Mouse (Mus musculus) frontal cortex, adult (tissue): Measurements from ENCODE around the gene Gmpr2.

Source experiments
- ATAC-seq: cut with Nextera tagmentation; 2 replicates; pipeline ENCODE4 v1.9.2; 2017; ENCODE audit warnings: mild to moderate bottlenecking, moderate library complexity, mixed read lengths; ENCODE audit not compliant: low TSS enrichment

Gene Gmpr2

DNA sequence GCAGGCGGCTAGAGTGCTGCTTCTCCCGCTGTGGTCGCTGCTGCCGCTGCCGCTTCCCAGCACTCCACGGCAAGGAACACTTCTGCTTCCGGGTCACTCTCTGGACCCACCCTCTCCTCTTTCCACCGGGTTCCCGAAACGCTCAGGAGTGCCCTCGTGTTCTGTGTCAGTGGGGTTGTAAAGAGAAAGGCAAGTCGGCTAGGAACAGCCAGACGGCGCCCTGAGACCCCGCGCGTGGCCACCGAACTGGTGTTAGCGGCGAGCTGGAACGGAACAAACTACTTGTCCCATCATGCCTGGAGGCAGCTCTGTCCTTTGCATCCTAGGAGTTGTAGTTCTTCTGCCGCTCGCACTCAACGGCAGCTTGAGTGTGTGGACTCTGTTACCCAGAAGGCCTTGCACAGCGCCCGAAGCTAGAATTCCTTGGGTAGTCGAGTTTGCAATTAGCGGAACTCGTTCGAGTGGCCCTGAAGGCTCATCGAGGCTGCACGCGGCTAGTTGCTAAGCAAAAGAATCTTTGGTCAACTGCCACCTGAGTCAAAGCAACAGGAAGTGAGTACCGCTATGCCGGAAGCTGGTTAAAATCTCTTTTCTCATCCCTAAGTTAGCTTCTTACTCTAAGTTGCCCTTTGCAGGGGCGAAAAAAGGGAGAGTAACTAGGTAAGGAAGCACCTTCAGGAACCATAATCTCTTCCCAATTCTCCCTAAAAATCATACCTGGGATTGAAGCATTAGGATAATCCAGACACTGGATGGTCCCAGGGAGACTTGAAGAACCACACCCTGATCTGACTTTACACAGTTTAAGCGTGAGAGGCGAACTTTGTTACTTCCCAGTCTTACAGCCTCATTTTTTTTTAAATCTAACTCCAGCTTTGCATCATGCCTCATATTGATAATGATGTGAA lies at the start of gene Gmpr2, which contains the start of gene Nedd8:
Gene Gmpr2, plus strand, starts transcription at position 109 of the 908 bp plus-strand sequence.
Gene Nedd8, minus strand, starts transcription at position 292 of the 908 bp plus-strand sequence.
- ATAC-seq, result peak; percentile 98

DNA sequence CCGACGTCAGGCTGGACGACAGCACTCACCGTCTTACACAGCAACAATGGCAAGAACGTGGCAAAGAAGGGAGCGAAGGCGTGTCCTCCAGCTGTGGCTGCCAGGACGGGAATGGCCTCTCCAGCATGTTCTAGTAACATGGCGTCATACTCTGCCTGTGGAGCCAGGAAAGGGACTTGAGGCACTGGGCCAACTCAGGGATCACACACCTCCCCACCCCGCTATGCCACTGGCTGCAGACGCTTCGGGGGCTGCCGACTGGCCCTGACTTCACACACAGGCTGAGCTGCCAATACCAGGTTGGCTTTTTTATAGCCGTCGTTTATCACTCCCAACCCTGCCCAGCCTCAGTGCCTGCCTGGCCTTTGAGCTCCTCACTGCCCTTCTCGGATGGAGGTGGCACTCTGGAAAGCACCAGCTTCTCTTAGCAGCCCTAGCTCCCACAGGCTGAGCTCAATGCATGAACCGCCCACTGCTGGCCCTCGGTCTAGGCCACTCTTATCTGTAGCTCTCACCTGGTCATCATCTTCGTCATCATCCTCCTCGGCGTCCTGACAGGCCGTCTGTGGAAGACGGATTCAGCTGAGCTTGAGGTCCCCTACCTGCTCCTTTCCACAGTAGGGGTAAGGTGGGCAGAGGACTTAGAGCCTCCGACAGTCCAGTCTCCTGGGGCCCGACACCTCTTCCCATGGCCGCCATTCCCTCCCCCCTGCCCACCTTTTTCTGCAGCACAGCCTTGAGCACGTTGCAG lies 43.5 kb upstream of the Gmpr2 start:
- ATAC-seq, result no peak

DNA sequence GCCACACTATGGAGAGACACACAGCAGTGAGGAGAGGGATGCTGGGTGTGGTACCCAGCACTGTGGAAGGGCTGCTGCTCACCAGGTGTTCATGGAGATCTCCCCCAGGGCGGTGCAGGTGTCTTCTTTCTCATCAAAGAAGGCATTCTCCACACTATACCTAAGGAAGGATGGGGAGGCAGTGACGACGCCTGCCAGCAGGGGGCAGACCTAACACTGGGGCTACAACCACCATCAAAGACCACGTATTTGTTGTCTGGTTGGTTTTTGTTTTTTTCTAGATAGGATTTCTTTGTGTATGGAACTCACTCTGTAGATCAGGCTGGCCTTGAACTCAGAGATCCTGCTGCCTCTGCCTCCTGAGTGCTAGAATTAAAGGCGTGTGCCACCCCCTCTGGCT lies 42.4 kb upstream of the Gmpr2 start:
- no peak for ATAC-seq

DNA sequence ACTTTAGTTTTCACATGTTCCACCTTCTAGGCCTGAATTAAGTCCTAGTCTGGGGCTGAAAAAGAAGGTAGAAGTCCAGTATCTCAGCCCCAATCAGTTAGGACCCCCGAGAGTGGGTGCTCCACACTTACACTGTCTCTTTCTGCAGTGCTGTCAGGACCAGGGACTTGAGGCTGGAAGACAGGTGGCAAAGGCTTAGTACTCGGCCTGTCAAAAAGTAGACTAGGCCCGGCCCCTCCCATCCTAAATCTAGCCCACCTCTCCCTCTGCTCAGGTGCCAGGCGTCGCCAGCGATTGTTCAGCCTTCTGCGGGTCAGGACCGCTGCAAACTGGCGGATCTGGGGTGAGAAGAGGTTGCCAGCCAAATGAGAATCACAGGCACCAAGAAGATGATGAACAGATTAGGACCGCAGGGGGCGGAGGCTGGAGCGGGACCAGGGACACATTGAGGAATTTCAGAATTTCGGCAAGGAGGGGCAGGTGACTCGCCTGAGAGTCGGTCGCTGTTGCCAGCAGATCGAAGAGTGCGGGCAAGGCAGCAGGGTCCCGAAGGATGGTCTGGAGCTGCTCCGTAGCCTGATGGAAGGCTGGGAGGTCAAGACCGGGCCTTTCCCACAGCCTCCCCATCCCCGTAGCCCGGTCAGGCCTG lies 36.7 kb upstream of the Gmpr2 start:
- peak; percentile 45 for ATAC-seq

DNA sequence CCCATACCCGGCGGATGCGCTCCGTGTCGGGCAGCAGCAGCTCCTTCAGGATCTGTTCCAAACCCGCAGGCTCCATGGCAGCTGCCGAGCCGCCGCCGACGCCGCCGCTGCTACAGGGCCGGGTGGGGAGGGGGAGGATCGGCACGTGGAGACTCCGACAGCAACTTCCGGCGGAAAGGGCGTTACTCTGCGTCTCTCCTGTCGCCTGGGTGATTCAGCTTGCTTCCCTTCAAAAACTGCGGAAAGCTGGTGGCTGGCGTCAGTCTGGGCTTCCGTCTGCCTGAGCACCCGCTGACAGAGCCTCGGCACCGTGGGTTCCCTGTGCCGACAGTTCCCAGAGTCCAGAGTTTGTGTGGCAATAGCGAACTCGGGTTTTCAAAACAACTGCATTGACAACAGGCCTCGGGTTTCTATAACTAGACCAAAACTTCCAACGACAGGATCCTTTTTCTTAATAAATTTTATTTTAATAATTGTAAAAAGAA lies 36.2 kb upstream of the Gmpr2 start, which contains the start of gene Ipo4:
Gene Ipo4, minus strand, starts transcription at position 435 of the 485 bp plus-strand sequence.
- peak; percentile 97 for ATAC-seq

DNA sequence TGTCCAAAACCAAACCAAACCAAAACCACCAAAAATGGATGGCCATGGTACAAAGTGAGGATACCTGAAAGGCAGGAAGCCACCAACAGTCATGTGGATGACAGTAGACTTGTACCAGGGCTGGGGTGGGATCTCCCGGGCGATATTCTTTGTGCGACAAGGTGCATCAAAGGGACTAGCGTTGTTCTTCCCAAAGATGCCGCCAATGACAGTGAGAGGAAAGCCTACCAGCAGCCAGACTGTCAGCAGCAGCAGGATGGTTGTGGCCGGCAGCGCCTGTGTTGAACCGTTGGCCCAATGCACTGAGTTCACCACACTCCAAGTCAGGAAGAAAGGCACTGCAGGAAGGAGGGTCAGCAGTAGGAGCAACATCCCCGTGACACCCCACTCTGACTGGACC lies 33.9 kb upstream of the Gmpr2 start, which contains the start of gene Gm49378:
Gene Gm49378, minus strand, starts transcription at position 101 of the 400 bp plus-strand sequence.
- ATAC-seq, result no peak

DNA sequence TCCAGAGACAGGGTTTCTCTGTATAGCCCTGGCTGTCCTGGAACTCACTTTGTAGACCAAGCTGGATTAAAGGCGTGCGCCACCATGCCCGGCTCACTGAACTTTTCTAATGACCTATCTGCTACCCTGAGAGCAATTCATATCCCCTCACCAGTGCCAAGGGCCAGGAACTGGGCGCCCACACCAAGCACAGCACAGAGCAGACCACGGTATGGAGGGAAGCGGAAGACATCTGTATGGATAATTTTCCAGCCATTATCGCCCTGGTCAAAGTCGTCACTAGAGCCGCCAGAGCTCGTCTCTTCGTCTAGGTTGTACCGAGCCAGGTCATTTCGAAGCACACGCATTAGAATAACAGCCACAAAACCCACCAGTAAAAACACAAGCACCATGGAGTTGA lies 30.9 kb upstream of the Gmpr2 start:
- ATAC-seq, result no peak

DNA sequence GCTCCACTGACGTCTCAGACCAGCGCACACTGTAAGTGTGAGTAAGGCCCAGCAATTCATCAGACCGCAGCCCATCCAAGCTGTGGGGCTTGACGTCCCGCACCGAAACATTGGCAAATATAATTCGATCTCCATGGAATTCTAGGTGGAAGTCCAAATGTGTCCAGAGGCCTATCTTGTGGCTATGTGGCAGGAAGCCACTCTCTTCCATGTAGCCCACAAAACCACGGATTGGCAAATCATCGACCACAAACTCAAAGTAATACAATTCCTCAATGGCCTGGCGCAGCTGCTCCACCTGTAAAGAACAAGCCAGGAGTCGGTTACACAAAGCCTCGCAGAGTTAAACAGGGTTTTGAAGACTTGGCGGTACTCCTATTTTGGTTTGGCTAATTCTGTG lies 30.4 kb upstream of the Gmpr2 start:
- ATAC-seq, result no peak

DNA sequence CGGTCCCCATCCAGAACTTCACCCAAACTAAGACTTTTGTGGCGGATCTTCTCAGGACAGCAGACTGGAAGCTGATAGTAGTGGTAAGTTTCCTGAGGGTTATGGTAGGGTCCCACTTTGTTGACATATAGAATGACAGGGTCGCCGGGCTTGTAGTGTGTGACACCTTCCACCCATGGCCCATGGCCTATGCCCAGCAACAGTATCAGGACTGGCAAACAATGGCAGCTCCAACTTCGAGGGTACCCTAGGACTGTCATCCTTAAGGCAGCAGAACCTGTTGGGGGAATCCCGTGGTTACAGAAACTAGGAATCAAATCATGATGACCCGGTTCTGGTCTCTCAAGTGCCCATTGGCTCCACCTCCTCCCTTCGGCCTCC lies 29.1 kb upstream of the Gmpr2 start:
- ATAC-seq, result 0 out of 2 replicates have a peak, but pooled peaks have one; percentile 5

DNA sequence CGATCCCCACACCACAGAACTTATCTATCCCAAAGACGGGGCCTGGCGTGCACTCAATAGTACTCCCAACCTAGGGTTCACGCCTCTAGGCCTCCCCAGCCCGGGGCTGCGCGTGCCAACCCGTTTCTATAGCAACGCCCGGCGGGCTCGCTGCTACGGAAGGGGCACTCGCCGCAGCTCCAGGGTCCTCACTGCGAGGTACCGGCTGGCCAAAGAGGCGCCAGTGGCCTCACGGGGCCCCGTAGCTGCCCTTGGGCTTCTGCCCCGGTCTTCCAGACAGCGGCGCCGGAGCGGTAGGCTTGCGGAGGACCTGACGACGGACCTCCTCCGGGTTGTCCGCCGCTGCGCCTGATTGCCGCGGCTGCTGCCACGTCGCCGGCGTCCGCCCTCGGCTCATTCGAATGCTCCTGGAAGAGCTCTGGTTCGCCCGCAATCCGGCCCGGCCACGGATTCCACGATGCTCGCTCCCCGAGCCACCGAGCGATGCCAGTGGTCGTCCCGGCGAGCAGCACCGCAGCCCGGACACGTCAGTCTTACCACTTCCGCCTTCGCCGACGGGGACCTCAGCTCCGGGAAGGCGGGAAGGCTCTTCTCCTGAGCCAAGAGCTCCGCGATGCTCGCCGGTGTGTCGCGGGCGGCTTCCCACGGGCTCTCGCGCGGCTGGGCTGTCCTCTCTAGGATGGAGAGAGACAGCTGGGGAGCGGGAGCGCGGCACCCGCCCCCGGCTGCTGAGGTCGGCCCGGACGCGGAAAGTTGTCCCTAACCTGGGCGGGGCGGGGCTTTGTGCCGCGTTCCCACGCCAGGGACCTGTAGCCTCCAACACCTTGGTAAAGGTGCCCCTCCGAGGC lies 28.5 kb upstream of the Gmpr2 start, which contains the start of gene Tm9sf1:
Gene Tm9sf1, minus strand, starts transcription at position 747 of the 848 bp plus-strand sequence.
- peak; percentile 90 for ATAC-seq

DNA sequence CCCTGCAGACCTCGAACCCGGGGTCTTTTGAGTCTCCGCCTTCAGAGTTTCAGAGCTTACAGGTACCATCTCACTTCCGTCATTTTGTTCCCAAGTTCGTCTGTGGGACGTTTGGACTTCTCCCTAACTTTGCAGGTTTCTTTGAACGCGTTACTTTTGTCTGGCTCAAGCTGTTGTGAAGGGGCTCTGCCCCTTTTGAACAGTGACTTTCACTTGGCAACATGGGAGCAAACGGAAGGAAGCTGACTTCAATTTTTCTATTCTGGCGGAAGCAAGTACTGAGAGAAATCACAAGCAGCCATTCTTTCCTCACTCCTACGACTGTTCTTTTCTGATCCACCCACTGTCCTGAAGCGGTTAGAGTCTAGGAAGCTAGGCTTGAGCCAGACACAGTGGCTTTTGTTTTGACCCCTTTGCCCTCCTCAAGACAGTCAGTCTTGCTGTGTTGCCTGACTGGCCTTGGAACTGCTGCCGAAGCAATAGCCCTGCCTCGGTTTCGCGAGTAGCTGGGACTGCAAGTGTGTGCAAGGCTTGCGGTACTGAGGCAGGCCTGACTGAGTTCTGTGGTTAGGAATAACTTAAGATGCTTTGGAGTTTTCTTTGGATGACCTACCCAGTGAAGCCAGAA lies 27.4 kb upstream of the Gmpr2 start:
- ATAC-seq, result no peak

DNA sequence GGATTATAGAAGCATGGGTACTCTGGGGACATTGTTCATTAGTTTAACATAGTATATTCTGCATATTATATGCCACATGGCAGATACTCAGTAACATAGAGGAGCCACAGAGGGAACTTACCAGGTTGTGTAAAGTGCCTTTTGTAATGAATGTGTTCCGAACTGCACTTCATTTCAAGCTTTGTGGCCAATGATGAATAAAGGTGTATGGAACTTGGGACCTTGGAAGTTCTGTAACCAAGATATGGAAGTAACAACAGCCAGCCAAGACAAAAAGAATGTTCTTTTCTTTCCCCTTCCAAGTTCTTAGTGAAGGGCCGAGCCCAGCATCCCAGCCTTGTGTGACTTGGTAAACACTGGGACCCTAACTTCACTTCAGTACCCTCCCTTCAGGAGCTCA lies 21.9 kb upstream of the Gmpr2 start, which contains the start of gene Tssk4:
Gene Tssk4, plus strand, starts transcription at position 301 of the 400 bp plus-strand sequence.
- ATAC-seq, result no peak

DNA sequence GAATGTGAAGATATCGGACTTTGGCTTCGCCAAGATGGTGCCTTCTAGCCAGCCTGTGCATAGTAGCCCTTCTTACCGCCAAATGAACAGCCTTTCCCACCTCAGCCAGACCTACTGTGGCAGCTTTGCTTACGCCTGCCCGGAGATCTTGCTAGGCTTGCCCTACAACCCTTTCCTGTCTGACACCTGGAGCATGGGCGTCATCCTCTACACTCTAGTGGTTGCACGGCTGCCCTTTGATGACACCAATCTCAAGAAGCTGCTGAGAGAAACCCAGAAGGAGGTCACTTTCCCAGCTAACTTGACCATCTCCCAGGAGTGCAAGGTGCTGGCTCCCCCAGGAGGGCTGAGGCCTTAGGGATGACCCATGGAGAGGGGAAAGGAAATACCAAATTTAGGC lies 20.2 kb upstream of the Gmpr2 start:
- ATAC-seq, result no peak

DNA sequence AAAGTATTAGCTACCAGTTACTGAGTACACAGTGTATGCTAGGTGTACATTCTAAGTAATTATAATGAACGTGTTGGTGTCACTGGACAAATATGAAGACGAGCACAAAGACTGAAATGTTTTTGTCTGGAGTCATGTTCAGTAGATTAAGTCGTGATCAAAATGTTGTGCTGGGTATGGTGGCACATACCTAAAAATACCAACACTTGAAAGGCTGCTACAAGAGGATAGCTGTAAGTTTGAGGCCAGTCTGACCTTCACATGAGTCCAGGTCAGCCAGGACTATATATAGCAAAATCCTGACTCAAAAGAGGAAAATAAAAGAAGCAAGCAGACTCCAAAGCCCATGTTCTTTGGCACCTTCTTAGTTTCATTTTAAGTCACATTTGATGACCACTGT lies 14.8 kb upstream of the Gmpr2 start:
- no peak for ATAC-seq

DNA sequence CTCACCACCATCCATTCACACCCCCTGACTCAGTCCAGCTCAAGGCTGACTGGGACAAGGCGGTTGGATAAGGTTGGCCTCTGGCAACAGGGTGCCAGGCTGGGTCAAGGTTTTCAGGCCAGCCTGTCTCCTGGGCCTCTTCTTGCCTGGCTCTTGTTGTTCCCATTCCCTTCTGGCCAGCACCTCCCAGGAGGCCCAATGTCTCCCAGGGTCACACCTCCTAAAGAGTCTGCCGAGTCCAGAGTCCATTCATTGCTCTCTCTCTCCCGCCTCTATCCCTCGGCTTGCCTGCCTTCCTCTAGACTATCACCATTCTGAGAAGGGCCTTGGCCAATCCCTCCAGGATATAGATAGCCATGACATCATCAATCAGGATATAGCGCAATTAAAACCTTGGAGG lies 13.7 kb upstream of the Gmpr2 start:
- ATAC-seq, result no peak

DNA sequence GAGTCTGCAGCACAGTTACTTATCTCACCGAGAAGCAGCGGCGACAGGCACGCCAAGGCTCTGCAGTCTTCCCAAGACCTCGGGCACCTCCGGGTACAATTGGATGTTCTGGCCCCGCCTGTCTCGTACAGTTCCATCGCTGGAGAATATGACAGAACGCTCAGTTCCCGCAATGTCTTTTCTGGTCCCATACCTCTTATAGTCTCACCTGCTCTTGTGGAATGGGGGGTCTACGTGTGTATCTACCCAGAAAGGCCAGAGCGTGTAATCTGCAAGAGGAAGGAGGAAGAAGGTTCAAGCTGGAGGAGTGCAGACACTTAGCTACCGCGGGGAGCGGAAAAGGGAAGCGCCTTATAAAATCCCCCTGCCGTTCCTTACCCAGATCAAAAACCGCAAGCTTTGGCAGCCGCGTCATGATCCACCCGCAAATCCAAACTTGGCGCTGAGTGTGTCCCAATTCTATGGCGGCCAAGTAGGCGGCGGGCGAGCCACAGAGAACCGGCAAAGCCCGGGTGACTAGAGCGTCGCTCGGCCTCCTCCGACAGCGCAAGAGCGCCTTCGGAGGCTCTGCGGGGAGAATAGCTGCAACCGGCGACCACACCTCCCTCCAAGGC lies 11.7 kb upstream of the Gmpr2 start, which contains the start of gene Mdp1:
Gene Mdp1, minus strand, starts transcription at position 549 of the 614 bp plus-strand sequence.
- peak; percentile 98 for ATAC-seq

DNA sequence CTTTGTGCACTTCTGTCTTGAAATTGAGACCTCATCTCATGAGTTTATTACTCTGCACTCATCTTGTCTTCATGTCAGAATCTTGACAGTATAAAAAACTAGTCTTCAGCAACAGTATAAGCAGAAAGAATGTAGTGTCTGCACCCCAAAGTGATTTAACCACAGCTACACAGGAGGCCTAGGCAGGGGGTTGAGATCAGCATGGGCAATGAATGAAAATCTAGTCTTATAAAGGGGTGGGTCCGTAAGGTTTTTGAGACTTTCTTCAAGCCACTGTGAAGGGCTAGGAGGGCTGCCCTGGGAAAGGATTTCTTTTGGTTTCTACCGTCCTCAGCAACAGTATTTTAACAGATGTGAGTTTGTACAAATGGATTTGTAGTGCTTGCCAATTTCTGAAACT lies 11.1 kb upstream of the Gmpr2 start:
- 0 out of 2 replicates have a peak, but pooled peaks have one; percentile 4 for ATAC-seq

DNA sequence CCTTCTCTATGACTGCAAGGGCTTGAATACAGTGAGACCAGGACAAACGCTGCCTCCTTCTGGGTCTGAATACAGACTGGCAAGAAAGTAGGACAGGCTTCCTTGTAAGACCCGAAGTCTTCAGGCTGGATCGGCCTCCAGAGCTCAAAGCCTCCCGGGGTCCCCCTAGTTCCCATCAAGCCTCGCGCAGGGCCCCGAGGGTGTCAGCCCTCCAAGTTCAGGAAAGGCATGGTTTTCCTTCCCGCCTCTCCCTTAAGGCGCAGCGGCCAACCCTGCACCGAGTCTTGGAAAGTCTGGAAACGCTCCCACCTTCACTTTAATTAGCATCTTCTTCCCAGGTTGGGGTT lies 282 bp upstream of the Gmpr2 start:
- ATAC-seq, result peak; percentile 76

DNA sequence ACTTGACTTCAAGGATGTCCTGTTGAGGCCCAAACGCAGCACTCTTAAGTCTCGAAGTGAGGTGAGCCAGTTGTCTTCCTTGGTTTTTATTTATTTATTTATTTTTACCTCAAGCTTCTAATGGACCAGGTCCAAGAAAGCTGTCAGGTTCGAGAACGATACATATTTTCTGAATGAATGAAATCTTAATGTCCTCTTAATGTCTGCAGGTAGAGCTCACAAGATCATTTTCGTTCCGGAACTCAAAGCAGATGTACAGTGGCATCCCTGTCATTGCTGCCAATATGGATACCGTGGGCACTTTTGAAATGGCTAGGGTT lies 960 bp downstream of the Gmpr2 start:
- no peak for ATAC-seq

DNA sequence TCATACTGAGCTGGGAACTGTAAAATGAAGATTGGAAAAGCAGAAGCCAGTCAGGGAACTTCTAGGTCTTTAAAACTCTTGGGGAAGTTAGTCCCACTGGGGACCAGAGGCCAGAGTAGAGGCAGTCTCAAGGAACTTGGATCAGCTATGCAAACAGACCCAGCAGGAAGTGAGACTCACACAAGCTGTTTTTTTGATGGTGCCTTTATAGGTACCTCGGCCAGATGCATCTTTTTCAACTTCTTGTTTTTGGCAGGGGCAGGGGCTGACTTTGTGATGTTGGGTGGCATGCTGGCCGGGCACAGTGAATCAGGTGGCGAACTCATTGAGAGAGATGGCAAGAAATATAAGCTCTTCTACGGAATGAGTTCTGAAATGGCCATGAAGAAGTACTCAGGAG lies 5.9 kb downstream of the Gmpr2 start:
- no peak for ATAC-seq
